Mouse (Mus musculus) liver, embryonic 14.5 days (tissue): ENCODE measurements around the gene Tubgcp3.

Experiments
- CTCF ChIP-seq: IDR thresholded peaks from 2 replicates; pipeline ENCODE4 v1.5.1; 2016; ENCODE audit warnings: antibody characterized with exemption, low read depth, control low read depth
- EP300 ChIP-seq: IDR thresholded peaks from 2 replicates; pipeline ENCODE4 v1.6.1; 2016; ENCODE audit warnings: antibody characterized with exemption, low read depth

DNA sequence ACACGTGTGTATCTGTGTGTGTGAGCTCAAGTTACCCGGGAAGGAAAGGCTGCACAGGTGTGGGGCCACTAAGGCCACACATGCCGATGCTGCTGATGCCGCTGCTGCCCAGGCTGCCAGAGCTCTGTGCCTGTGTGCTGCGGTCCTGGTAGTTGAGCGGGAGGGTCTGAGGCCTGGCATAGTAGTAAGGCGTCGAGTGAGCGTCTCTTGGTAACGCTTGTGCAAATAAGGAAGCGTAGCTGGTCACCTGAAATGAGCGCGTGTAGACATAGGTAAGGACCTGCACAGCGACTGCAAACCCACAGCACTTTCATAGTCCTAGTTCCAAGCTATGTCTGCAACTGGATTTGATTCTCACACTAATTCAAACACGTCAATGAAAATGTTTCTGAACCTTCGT lies 14.6 kb downstream of the Tubgcp3 start:
- TF ChIP-seq CTCF (no peak), EP300 (no peak)
